ENCODE assay signal across 11 mouse cellular contexts in genomic region chr10:82893872-82894650, GRCm38 (mm10). TPM values are rescaled to one million over a fixed set of nuclear protein-coding genes. Genes with fewer than 3 reads are reported as not detected.
DNase-seq lines count a peak whose midpoint lies in the region; ATAC-seq and TF ChIP-seq lines count a peak whose summit lies in the region.
"Had no signal": no experiment of that assay in that cellular context is flagged by ENCODE, and none has a peak within 500 bp of the region (broad histone marks: within the 10 kb centered on the region; RNA-seq: fewer than 3 reads in every experiment).

No protein-coding gene starts in this region.

- no peak overlapping the region for H3K4me3 ChIP-seq in heart, embryonic 13.5 days
- no peak overlapping the region for H3K4me3 ChIP-seq in heart, embryonic 10.5 days
- H3K4me3 ChIP-seq in embryonic facial prominence, embryonic 10.5 days: no peak overlapping the region
- no peak overlapping the region for H3K4me3 ChIP-seq in left cerebral cortex, adult 2 months
- H3K4me3 ChIP-seq in kidney, embryonic 14.5 days (ENCODE audit: low read length): no peak overlapping the region
- H3K4me3 ChIP-seq: liver, embryonic 13.5 days; midbrain, embryonic 12.5 days had no signal

- H3K27me3 ChIP-seq in heart, embryonic 13.5 days (replicated peaks): no peaks in the 10 kb centered on the region
- no peaks in the 10 kb centered on the region for H3K27me3 ChIP-seq in heart, embryonic 10.5 days (ENCODE audit: insufficient read depth, poor library complexity, severe bottlenecking)
- H3K27me3 ChIP-seq in embryonic facial prominence, embryonic 10.5 days (replicated peaks; ENCODE audit: low read depth, poor library complexity, severe bottlenecking): no peaks in the 10 kb centered on the region
- H3K27me3 ChIP-seq in kidney, embryonic 14.5 days (ENCODE audit: control insufficient read depth, insufficient read depth, low read length): no peaks in the 10 kb centered on the region
- H3K27me3 ChIP-seq: liver, embryonic 13.5 days; midbrain, embryonic 12.5 days had no signal

- H3K4me1 ChIP-seq in heart, embryonic 13.5 days: peaks cover 55% of the 10 kb centered on the region
- peaks cover 19% of the 10 kb centered on the region; the same call in 1 of the 2 replicates for H3K4me1 ChIP-seq in heart, embryonic 10.5 days
- H3K4me1 ChIP-seq in embryonic facial prominence, embryonic 10.5 days: peaks cover 14% of the 10 kb centered on the region; the same call in 1 of the 2 replicates
- 0 out of 2 replicates have a peak, but pooled peaks cover 2% of the 10 kb centered on the region for H3K4me1 ChIP-seq in kidney, embryonic 14.5 days (ENCODE audit: control insufficient read depth, insufficient read depth, low read length)

- TF ChIP-seq CTCF in left cerebral cortex, adult 2 months (IDR thresholded peaks at IDR 0.05): no peak

- no peak overlapping the region for H3K4me2 ChIP-seq in heart, embryonic 13.5 days
- H3K4me2 ChIP-seq in kidney, embryonic 14.5 days (replicated peaks; ENCODE audit: low read depth, low read length): no peak overlapping the region
- H3K4me2 ChIP-seq: liver, embryonic 13.5 days; midbrain, embryonic 12.5 days had no signal

- no peak overlapping the region for H3K9ac ChIP-seq in heart, embryonic 13.5 days
- no peak overlapping the region for H3K9ac ChIP-seq in kidney, embryonic 14.5 days (ENCODE audit: low read depth, low read length)
- H3K9ac ChIP-seq: liver, embryonic 13.5 days; midbrain, embryonic 12.5 days had no signal

- no peaks in the 10 kb centered on the region for H3K9me3 ChIP-seq in heart, embryonic 13.5 days
- no peaks in the 10 kb centered on the region for H3K9me3 ChIP-seq in heart, embryonic 10.5 days
- H3K9me3 ChIP-seq in embryonic facial prominence, embryonic 10.5 days: no peaks in the 10 kb centered on the region
- H3K9me3 ChIP-seq in kidney, embryonic 14.5 days (ENCODE audit: control insufficient read depth, low read length): no peaks in the 10 kb centered on the region
- H3K9me3 ChIP-seq: liver, embryonic 13.5 days; midbrain, embryonic 12.5 days had no signal

- peak overlapping the region; percentile 42; the same call in 1 of the 2 replicates for H3K27ac ChIP-seq in heart, embryonic 13.5 days (replicated peaks)
- H3K27ac ChIP-seq in heart, embryonic 10.5 days: no peak overlapping the region
- 0 out of 2 replicates have a peak overlapping the region, but pooled peaks have one; percentile 19 for H3K27ac ChIP-seq in embryonic facial prominence, embryonic 10.5 days (replicated peaks)
- no peak overlapping the region for H3K27ac ChIP-seq in left cerebral cortex, adult 2 months
- no peak overlapping the region for H3K27ac ChIP-seq in kidney, embryonic 14.5 days (ENCODE audit: low read depth, low read length)
- H3K27ac ChIP-seq: liver, embryonic 13.5 days; midbrain, embryonic 12.5 days had no signal

- DNase-seq in heart, embryonic 10.5 days (ENCODE audit: low spot score): no peak
- peak; percentile 69 for DNase-seq in 416B (ENCODE audit: low read depth)
- DNase-seq in embryonic facial prominence, embryonic 10.5 days (ENCODE audit: low spot score): no peak
- DNase-seq in left cerebral cortex, adult 2 months (ENCODE audit: extremely low spot score in 1 of 2, low spot score in 2 of 2): peak; percentile 38 to 41
- no peak for DNase-seq in heart, postnatal 36 days
- DNase-seq: adrenal gland, postnatal 14 days; liver, embryonic 13.5 days had no signal

- ATAC-seq in heart, embryonic 13.5 days (ENCODE audit: extremely low read depth, insufficient number of reproducible peaks, low FRiP score, low TSS enrichment): no peak
- no peak for ATAC-seq in kidney, embryonic 14.5 days (ENCODE audit: low FRiP score, low TSS enrichment)
- no peak for ATAC-seq in activated CD4-positive, CD25-positive, alpha-beta regulatory T cell, adult 4 months

- WGBS in heart, embryonic 13.5 days: 73% methylated on average over 18 of the region's 18 CpGs
- 74% methylated on average over 18 of the region's 18 CpGs for WGBS in heart, embryonic 10.5 days
- 92% methylated on average over 18 of the region's 18 CpGs for WGBS in embryonic facial prominence, embryonic 10.5 days
- WGBS in kidney, embryonic 14.5 days: 90% methylated on average over 18 of the region's 18 CpGs

- intact Hi-C loops in left cerebral cortex, adult 2 months (cut with DNase I): no loop called here
- intact Hi-C loops in heart, postnatal 36 days (cut with DNase I): no loop called here

- peaks cover 89% of the 10 kb centered on the region for H3K36me3 ChIP-seq in heart, embryonic 13.5 days
- peaks cover 87% of the 10 kb centered on the region for H3K36me3 ChIP-seq in heart, embryonic 10.5 days
- peaks cover 97% of the 10 kb centered on the region for H3K36me3 ChIP-seq in embryonic facial prominence, embryonic 10.5 days (replicated peaks)
- peaks cover 74% of the 10 kb centered on the region for H3K36me3 ChIP-seq in kidney, embryonic 14.5 days (ENCODE audit: control insufficient read depth, insufficient read depth, low read length)

RNA-seq across cellular contexts. Expression of gene Eid3, which starts 27.6 kb away (rescaled TPM):
- polyA plus RNA-seq in heart, embryonic 13.5 days (2015; fragmentation: Nextera tagmentation; extraction: Ambion mirVana): 0.22 and 0.36 TPM in 2 replicates
- polyA plus RNA-seq in heart, embryonic 10.5 days (2016; fragmentation: Nextera tagmentation; extraction: Ambion mirVana): 0.28 and 0.55 TPM in 2 replicates
- polyA plus RNA-seq in embryonic facial prominence, embryonic 10.5 days (2016; fragmentation: Nextera tagmentation; extraction: Ambion mirVana): 0.52 and 0.57 TPM in 2 replicates
- total RNA-seq in left cerebral cortex, adult 2 months (2021): 1 to 10 TPM; 2.0 to 2.4 TPM
- polyA plus RNA-seq in kidney, embryonic 14.5 days (2014; fragmentation: Nextera tagmentation; extraction: Ambion mirVana): 0.34 and 0.81 TPM in 2 replicates
- total RNA-seq in heart, postnatal 36 days (2021): 1 to 10 TPM in 1 of 2 experiments, under 1 TPM in 1; 0.69 to 1.5 TPM
- 1 to 10 TPM in 1 of 2 experiments, under 1 TPM in 1; 0.76 to 1.2 TPM for polyA plus RNA-seq in activated CD4-positive, CD25-positive, alpha-beta regulatory T cell, adult 4 months (2017; shearing (Covaris generic))

Comparison
In these comparisons a context has a peak if more than half of its experiments do, and no peak if none do; other contexts are left out.
1. H3K27ac ChIP-seq: peak in heart, embryonic 13.5 days (single experiment) and embryonic facial prominence, embryonic 10.5 days (single experiment); none in heart, embryonic 10.5 days (single experiment), left cerebral cortex, adult 2 months (single experiment) and kidney, embryonic 14.5 days (single experiment).
2. DNase-seq: peak in 416B (single experiment) and left cerebral cortex, adult 2 months (2 of 2); none in heart, embryonic 10.5 days (single experiment), embryonic facial prominence, embryonic 10.5 days (single experiment) and heart, postnatal 36 days (0 of 2).